15 mouse cellular contexts compared by ENCODE assay signal in genomic region chr14:22126859-22127258, GRCm38 (mm10).
"Had no signal": no experiment of that assay in that cellular context is flagged by ENCODE, and none has a peak within 500 bp of the region (broad histone marks: within the 10 kb centered on the region; RNA-seq: fewer than 3 reads in every experiment).

No protein-coding gene starts in this region.

- H3K27me3 ChIP-seq: liver, embryonic 13.5 days; lung, embryonic 15.5 days; midbrain, embryonic 15.5 days; neural tube, embryonic 12.5 days had no signal

- DNase-seq: layer of hippocampus, adult 9-11 months; layer of hippocampus, postnatal 36 days; liver; liver, embryonic 13.5 days; liver, postnatal 0 days; lung, postnatal 14 days; thymus, adult 2 months; thymus, postnatal 25 days had no signal

- ATAC-seq: liver, postnatal 0 days; midbrain, embryonic 15.5 days had no signal

- H3K9ac ChIP-seq: limb, embryonic 12.5 days; liver, embryonic 13.5 days; liver, postnatal 0 days; lung, embryonic 15.5 days; midbrain, embryonic 15.5 days; neural tube, embryonic 12.5 days had no signal

- H3K27ac ChIP-seq: limb, embryonic 12.5 days; liver, embryonic 13.5 days; lung, embryonic 15.5 days; macrophage; midbrain, embryonic 15.5 days; neural tube, embryonic 12.5 days had no signal

- H3K36me3 ChIP-seq: limb, embryonic 12.5 days; liver, embryonic 13.5 days; lung, embryonic 15.5 days; midbrain, embryonic 15.5 days; neural tube, embryonic 12.5 days had no signal

- H3K4me1 ChIP-seq: liver, embryonic 13.5 days; lung, embryonic 15.5 days; megakaryocyte, embryonic 14.5 days; midbrain, embryonic 15.5 days had no signal

- H3K9me3 ChIP-seq: limb, embryonic 12.5 days; liver, embryonic 13.5 days; lung, embryonic 15.5 days; midbrain, embryonic 15.5 days; neural tube, embryonic 12.5 days had no signal

- H3K4me3 ChIP-seq: limb, embryonic 12.5 days; liver, embryonic 13.5 days; lung, embryonic 15.5 days; megakaryocyte, embryonic 14.5 days; midbrain, embryonic 15.5 days; neural tube, embryonic 12.5 days had no signal

- H3K4me2 ChIP-seq: limb, embryonic 12.5 days; liver, embryonic 13.5 days; lung, embryonic 15.5 days; midbrain, embryonic 11.5 days; midbrain, embryonic 15.5 days; neural tube, embryonic 12.5 days had no signal
